Mouse (Mus musculus): ENCODE data around the gene Macrod2.

The Macrod2 gene

DNA sequence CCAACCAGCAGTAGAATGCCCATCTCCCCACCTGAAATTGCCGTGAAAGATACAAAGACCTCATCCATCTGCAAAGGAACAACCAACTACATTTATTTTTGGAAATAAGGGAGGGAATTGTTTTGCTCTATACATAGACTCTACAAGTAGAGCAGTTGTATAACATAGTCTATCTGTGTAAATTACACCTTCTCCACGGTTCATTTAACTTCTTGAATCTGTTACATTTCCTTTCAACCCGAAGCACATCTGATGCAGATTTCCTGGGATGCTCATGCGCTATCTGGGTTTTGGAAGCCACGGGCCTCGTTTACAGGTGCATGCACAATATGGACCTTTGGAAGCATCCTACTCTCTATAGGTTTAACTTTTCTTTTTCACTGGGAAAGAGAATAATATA lies 175.8 kb downstream of the Macrod2 start:
- DNase-seq (ENCODE audit: low spot score): no peak

DNA sequence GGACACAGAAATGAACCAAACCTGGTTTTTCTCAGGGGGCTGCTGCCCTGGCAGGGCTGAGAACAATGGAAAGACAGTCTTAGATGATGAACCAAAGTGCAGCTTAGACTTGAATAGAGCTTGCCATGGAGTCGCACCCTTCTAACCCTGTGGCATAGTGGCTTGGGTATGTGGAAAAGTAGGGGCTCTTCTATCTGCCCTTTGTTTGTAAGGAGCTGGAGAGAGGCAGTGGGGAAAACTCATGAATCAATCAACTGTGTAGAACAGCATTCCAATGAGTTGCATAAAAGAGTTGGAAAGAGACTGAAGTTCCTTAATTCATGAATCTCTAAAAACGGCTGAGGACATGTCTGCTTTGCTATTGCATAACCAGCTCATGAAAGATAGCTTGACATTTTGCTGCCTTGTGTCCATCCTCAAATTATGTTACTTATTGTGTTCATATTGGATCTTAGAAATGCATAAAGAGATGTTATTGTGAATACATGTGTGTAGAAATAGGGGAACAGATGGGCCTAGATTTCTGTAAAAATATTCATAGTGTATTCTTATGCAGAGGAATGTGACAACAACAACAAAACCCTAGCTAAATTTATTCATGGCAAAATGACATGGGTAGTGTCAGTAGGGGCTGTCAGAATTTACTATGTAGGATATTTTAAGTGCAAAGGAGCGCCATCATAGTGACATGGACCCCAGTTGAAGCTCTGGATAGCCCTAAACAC lies 197.6 kb downstream of the Macrod2 start:
- DNase-seq (ENCODE audit: low spot score): no peak

DNA sequence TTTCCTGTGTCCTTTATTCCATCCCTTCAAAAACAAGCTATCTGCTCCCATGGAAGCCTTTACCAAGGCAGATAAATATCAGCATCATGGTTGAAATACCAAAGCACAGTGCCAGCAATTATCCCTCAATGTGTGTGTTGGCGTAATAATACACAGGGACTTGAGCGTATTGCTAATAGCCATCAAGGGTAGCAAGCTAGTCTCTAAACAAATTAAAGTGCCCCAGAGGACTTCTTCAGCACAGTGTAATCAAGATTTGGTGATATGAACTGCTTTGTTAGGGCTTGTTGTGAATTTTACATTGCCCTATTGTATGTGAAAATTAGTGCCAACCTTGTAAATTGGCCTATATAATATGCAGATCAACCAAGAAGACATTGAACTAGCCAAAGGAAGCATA lies 201.8 kb downstream of the Macrod2 start:
- DNase-seq (ENCODE audit: low spot score): no peak

DNA sequence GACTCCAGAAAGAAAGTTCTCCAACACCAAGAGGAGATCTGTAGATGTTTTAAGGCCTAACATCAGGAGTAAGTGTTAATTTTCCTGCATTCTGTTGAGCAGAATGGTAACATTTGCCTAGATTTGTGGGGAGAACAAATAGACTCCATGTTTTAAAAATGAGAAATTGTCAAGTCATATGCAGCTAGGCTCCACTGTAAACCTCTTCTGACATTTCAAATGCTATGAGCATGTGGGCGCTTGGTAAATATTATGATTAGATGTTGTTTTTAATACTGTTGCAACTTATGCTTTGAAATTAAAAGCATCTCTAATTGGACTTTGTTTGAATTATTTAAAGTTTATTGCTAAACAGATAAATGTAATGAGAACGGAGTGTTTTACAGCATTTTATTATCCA lies 220.3 kb downstream of the Macrod2 start:
- DNase-seq (ENCODE audit: low spot score): no peak

DNA sequence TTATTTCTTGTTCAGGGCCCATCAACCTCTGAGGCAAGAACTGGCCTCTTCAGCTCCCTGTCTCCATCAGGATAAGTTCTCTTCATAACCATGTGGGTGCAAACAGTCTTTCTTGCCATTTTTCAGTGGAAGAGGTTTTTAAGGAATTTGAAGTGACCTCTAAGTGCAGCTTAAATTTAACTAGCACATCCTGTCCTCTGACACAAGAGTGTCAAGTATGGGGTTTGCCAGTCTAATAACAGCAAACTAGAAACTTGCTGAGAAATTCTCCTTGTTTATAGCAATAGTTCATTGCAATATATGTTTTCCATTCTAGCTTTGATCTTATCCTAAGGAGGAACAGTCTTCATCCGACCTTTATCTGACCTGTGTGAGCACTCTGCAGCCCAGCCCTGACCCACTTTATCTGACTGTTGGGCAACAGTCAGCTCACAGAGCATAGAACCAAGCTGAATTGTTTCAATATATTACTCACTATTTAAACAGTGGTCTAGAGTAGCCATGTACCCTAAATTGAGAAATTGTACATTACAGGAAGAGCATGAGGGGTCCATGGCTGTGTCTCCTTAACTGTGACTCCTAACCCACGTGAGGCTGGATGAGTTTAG lies 226.7 kb downstream of the Macrod2 start:
- DNase-seq (ENCODE audit: low spot score): no peak

DNA sequence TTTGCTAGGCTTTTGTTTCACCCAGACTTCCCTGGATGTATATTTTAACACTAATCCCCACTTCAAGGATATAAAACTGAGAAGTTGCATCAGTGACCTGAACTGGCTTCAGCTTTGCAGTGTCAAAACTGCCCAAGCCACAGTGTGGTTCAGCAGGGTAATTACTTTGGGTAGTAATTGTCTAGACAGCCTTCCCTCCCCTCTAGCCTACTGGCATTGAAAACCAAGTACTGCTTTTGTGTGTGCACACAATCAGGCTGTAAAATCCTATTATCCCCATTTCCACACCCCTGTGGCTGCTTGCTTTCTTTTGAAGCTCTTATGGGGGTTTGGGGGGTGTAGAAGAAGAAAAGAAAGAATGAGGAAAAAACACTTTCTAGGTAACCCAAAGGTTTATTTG lies 258.4 kb downstream of the Macrod2 start:
- DNase-seq (ENCODE audit: low spot score): no peak

DNA sequence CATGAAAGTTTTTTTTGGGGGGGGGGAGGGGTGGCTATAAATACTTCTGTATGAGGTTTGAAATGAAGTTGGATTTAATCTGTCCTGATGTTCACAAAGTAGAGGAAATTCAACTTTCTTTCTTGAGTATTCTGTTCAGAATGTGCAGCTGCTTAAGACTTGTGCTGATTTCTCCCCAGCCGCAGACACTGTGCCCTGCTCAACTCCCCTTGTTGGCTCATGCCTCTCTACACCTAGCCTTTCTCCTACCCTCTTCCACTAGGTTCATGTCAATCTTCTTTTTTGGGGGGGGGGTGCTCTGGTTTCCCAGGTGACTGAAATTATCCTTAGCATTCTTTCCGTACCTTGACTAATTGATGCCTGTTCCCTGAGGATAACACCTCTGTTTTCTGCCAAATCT lies 258.9 kb downstream of the Macrod2 start:
- no peak for DNase-seq (ENCODE audit: low spot score)

DNA sequence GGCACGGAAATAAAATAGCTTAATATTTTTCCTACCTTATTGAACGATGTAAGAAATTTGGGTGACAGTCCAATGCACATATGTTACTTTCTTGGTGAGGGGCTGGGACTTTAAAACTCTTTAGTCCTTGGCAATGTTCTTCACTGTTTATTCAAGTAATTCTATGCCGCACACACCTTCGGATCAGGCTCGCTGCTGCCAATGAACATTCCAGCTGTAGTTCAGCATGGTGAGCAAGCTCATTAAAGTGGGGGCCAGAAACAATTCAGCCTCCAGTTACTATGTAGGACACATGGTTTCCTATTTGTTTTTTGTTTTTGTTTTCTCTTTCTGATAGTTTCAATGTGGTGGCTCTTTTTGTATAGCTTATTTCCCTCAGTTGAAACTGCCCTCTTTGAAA lies 267.6 kb downstream of the Macrod2 start:
- DNase-seq (ENCODE audit: low spot score): no peak

DNA sequence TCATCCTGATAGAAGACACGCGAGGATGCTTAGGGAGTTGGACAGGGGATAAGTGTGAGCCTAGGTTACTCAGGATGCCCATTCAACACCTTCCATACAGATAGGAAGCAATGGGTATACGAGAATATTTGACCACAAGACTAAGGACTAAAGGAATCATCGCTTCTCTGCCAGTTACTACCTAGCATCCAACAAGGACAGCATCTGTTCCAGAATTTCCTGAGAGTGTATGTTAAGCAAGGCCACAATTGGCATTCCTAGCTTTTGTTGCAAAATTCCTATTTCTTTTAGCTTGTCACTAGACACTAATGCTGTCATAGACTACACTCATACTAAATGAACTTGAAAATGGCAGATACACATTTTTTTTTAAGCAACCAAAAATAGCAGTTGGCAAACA lies 269.3 kb downstream of the Macrod2 start:
- DNase-seq (ENCODE audit: low spot score): no peak

DNA sequence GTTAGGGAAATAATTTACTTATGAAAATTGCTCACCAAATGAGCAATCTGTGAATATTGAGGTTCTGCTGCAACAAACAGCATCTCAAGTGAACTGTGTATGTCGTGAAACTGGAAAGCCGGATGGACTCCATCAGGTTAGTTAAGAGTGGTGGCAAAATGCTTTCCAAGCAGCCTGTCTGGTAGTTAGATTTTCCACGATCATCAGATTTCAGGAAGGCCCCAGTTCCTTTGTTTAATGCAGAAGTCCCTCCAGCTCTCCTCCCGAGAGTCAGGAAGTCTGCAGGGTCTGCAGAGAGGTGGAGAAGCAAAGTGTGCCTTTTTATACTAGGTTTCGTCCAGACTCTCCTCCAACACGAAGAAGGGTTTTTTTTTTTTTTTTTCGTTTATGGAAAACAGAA lies 271.7 kb downstream of the Macrod2 start:
- DNase-seq (ENCODE audit: low spot score): no peak

DNA sequence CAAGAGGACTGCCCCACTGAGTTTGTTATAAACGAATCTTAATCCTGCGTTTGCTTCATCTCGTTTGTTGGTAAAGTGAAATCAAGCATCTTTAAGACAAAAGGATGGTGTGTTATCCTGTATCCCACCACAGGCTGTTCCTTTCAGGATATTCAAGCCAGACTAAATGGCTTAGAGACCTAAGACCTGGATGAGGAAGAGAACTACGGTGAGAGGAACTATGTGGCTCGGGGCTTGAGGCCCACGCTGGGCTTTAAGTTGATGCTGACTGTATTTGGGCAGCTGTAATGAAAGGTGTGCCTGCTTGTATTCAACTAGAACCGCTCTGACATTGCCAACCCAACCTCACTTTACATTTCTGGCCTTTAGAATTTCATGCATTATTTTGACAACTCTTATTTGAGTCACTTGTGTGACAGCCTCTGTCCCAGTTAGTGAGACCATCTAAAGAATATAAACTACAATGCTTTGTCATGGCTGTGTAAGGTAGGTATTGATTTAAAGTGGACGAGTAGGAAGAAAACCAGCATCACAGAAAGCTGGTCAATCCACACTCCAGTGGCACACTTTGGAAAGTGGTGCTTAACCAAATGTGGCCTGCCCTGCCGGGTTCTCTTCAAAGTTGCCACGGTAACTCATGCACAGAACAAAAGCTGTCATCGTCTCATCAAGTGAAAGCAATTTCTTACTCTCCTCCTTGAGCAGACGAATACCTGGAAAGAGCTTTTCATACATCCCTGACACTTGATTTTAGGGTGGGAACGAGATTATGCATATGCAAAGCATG lies 272.3 kb downstream of the Macrod2 start:
- DNase-seq (ENCODE audit: low spot score): no peak

DNA sequence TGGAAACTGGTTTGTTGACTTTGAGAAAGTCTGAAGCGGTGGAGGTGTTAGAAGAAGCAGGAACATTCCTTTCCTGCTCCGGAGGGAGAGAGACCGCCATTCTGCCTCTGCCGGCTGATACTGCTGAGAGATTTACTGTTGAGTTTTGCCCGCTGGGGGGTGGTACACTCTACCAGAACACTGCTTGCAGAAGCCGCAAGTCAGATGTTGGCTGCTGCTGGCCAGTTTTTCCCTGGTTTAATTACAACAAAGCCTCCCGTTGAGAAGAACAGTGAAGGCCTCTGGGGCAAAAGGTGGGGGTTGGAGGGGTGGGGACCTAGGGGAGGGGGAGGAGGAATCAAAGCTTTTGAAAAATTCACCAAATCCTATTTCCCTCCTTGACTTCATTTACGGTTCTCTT lies 273.2 kb downstream of the Macrod2 start:
- no peak for DNase-seq (ENCODE audit: low spot score)

DNA sequence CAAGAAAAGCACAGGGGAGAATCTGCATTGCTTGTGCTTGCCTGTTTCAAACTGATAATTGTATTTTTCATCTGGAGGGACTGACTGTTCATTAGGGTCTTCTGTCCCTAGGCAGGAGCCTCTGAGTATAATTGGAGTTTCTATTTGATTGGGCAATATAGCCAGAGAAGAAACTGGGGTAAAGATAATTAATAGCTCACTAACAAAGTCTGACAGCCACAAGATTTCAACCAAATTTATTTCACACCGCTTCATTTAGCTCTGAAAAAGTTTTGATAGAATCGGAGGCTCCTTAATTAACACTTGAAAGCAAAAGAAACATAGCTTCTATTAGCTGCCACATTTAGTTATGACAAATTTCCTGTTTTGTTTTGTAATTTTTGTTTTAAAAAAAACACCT lies 274.0 kb downstream of the Macrod2 start:
- no peak for DNase-seq (ENCODE audit: low spot score)

DNA sequence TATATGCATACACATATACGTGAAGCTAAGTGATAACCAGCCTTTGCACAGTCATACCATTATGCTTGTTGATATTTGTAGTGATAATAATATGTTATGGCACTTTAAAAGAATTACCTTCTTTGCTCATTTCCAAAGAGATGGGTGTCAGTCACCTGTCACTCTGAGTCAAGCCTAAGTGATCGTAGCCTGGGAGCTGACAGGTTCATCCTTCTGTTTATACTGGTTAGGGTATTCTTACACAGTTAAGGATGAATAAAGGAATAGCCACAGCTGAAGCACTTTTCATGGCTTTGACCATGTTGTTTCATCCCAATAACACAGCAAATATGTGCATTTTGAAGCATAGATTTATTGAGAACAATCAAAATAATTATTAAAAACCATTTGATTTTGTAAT lies 274.7 kb downstream of the Macrod2 start:
- DNase-seq (ENCODE audit: low spot score): no peak

DNA sequence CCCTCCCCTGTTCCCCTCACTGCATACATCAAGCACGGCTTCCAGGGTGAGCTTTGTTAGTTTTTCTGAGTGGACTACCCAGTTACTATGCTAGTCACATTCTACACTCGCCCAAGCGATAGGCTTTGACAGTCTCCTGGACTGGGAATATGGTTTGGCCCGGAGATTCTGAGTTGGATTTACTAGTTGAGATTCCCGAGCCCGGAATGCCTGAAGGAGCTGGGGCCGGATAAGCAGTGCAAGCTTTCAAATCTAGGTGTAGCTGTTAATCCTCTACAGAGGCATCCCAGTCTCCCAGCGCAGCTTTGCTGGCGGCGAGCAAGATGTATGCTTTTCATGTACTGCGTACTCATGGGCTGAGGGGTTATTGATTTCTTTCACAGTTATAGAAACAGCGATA lies 275.3 kb downstream of the Macrod2 start:
- DNase-seq (ENCODE audit: low spot score): no peak

DNA sequence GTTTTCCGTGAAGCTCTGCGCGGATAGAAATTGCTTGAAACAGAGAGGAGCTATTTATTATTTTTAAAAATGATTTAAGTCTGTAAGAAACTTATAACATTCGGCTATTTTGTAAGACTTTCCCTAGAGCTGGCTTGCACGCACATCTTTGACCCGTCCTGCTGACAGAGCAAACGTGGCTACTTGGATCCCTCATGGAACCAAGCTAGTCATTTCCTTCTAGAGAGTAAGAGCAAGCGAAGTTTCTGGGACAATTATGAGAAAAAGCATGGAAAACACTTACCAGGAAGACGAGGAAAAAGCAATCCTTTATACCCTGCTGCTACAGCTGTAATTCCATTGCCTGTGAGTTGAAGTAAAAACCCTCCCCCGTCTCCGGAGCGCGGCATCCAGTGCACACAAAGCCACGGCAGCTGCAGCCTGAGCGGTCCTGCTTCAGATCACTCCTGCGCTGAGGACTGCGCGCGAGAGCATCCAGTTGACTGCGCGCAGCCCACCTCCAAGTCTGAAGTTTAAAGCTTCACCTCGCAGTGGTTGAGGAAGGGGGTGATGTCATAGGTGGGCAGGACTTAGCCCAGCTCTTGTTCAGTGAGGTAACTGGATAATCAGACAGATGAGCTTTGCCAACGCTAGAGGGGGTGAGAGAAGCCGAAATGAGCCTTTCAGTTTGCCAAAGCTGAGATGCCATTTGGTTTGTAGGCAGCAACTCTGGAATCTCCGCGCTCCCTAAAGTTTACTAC lies 276.0 kb downstream of the Macrod2 start, which contains the start of gene Flrt3:
Gene Flrt3, minus strand, starts transcription at position 507 of the 740 bp plus-strand sequence.
- DNase-seq (ENCODE audit: low spot score): peak; percentile 25

DNA sequence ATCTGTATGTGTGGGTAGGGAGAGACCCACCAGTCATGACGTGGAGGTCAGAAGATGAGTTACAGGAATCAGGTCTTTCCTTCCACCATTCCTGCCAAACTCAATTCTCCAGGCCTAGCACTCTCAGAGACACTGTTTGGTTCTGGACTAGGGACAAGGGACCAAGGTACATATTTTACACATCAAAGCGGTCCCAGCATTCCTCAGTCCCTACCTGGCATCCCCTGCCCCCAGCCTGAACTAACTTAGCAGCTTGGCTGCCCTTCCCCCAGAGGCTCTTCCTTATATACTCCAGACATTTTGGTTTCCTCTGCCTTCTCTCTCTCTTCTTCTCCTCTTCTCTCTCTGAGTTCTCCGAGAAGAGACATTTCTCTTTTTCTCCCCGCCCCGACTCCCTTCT lies 278.4 kb downstream of the Macrod2 start:
- DNase-seq (ENCODE audit: low spot score): no peak

DNA sequence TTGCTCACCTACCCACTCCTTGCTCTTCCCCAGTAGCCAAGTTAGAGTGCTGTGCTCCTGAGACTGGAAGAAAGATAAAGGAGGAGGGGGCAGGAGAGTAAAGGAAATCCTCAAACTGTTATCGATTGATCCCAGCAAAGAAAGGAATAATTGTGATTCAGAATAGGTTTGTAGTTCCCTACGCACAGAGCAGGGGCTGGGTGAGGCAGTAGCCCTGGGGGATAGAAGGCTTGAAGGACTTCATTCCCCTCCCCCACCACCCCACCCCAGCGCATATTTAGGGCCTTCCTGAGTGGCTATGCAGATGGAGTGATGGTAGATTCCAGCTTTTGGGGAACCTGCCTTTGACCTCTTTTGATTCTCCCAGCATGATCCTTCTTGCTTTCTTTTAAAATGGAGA lies 281.6 kb downstream of the Macrod2 start:
- no peak for DNase-seq (ENCODE audit: low spot score)

DNA sequence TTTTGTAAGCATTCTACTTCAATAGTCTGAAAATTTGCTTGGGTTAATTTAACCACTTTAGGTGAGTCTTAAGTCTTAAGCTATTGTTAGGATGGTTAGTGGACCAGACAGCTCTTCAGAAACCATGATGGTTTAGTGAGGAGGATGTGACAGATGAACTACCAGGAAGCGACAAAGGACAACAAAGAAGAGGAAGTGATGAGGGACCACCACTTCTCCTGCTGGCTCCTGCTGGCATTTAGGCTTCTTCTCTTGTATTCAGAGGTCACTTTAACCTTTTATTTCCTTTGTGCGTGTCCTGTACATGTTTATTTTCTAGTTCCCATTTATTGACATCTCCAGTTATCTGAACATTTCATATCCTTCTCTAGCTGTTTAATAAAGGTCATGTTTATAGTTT lies 295.8 kb downstream of the Macrod2 start:
- DNase-seq (ENCODE audit: low spot score): no peak

DNA sequence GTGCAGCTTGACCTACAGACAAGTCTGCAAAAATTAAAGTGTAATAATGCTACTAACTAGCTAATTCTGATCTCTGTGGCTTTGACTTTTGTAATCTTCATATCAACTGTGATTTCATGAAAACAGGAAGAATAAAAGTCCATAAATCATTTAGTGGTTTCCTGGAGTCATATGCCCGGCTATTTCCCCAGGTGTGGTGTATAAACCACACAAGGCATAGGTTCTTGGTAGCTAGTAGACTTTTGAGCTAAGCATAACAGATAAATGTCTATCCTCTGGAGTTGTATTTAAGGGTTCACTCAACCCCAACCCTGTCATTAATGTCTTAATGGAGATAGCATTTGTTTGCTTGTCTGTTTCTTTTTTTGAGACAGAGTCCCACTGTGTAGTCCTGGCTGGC lies 296.3 kb downstream of the Macrod2 start:
- no peak for DNase-seq (ENCODE audit: low spot score)

DNA sequence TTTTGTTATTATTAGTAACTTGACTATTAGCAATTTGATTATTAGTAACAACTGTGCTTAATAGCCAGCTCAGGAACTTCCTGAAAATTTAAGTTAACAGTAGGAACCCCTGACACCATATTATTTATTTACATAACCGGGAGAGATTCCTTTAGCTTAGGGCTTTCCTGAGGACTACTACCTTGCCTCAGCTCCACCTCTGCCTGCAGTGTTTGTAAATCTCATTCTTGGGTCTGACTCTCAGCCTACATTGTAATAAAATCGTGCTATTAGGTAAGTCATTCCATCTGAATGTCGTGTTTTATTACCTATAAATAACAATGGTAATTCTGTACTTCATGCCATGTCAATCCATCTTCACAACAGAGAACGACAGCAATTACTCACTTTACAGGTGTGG lies 297.4 kb downstream of the Macrod2 start:
- no peak for DNase-seq (ENCODE audit: low spot score)

DNA sequence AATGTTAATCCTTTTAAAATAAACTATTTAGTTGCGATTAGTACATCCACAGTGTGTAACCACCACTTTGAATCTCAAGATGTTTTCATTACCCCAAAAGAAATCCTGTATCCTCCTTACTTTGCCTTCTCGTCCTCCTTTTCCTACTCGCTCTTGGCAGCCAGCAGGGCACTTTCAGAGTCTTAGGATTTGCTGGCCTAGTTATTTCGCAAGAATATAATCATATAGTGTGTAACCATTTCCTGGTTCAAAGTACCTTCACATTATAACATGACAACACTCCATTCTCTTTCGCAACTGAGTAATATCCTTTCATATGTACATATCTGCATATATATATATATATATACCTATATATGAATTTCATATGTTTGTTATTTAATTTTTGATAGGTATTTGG lies 298.7 kb downstream of the Macrod2 start:
- no peak for DNase-seq (ENCODE audit: low spot score)

DNA sequence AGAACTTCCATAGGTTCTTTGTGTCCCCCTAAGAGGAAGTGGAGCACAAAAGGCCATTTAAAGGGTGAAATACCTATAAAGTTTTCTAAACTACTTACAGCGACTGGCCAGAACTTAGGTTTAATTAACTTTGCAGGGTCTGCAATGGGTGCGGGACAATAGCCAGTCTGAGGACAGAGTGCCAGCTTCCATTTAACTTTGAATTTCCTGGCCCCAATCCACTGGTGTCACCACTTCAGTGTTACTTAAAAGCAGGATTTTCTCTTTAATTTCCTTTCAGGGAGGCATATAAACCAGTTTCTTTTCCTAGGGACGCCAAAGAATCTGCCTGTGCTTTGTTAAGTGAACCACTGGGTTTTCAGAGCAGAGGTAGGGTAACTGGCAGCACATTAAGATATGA lies 303.5 kb downstream of the Macrod2 start:
- no peak for DNase-seq (ENCODE audit: low spot score)
